Mouse (Mus musculus): Measurements from ENCODE around the gene Ptprg. TPM values are rescaled to one million over a fixed set of nuclear protein-coding genes. Genes with fewer than 3 reads are reported as not detected.

Ptprg gene
- polyA plus RNA-seq, 1 experiment from 2014 or later: 32.8 TPM

DNA sequence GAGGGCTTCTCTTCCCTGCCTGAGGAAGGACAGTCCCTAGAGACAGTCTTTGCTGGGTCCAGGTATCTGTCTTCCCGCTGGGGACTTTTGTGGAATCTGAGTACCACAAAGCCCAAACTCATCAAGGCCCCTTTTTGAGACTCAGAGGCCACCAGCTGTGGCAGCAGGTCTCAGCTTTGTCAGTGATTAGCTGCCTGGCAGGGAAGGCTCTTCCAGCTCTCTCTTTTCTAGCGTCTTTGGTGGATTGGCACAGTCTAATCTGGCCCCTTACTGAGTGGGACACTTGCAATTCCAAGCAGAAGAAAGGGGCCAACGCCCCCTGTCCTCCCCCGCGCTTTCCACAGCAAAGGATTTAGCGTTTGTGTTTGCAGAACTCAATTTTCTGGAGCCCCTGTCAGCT, 117.5 kb downstream of the Ptprg start:
- WGBS: 2% methylated on average over 6 of the region's 6 CpGs
- peak; percentile 28; the same call in 1 of the 2 replicates for ATAC-seq

GRCm38 (mm10) chr14:11672981-11673547, 119.7 kb downstream of the Ptprg start:
- H3K9ac ChIP-seq: no peak overlapping the region
- no peak overlapping the region for H3K4me3 ChIP-seq
- no peak overlapping the region for H3K4me2 ChIP-seq
- peaks cover 22% of the 10 kb centered on the region for H3K4me1 ChIP-seq
- H3K27me3 ChIP-seq: 0 out of 2 replicates have a peak, but pooled peaks cover 2% of the 10 kb centered on the region
- 72% methylated on average over 3 of the region's 3 CpGs for WGBS
- H3K9me3 ChIP-seq (replicated peaks): no peaks in the 10 kb centered on the region
- H3K27ac ChIP-seq: no peak overlapping the region
- H3K36me3 ChIP-seq (ENCODE audit: poor library complexity, severe bottlenecking): no peaks in the 10 kb centered on the region
- no peak for ATAC-seq

More for the DNA sequence above, 117.5 kb downstream of the Ptprg start:
- Histone ChIP-seq H3K4me2 (peak overlapping the region; percentile 26), H3K27ac (no peak overlapping the region), H3K4me3 (no peak overlapping the region), H3K4me1 (peaks cover 30% of the 10 kb centered on the region), H3K27me3 (0 out of 2 replicates have a peak, but pooled peaks cover 6% of the 10 kb centered on the region), H3K9me3 (replicated peaks) (no peaks in the 10 kb centered on the region), H3K9ac (0 out of 2 replicates have a peak overlapping the region, but pooled peaks have one; percentile 16), H3K36me3 (ENCODE audit: poor library complexity, severe bottlenecking) (no peaks in the 10 kb centered on the region)

DNA sequence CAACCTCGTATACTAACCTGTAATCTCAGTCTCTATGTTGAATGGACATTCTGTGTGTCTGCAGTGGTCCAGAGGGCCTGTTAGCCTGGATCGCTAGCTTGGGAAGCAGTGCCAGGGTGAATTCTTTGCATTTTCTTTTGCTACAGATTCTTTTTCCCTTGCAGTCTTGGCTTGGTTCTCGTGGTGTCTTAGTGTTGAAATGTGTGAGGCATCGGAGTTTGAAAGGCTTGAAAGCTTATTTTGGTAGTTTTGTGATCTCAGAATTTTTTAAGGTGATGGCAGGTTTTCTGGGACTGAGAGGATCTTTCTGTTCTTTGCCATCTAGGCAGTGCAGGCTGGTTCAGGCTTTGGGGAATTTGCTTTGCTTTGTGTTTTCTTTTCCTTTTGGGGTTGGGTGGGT, 124.9 kb downstream of the Ptprg start:
- Histone ChIP-seq H3K4me2 (no peak overlapping the region), H3K27me3 (no peaks in the 10 kb centered on the region), H3K27ac (no peak overlapping the region), H3K4me1 (peaks cover 18% of the 10 kb centered on the region), H3K36me3 (ENCODE audit: poor library complexity, severe bottlenecking) (no peaks in the 10 kb centered on the region), H3K9ac (no peak overlapping the region), H3K9me3 (replicated peaks) (no peaks in the 10 kb centered on the region), H3K4me3 (no peak overlapping the region)
- 75% methylated on average over 4 of the region's 4 CpGs for WGBS
- ATAC-seq: no peak

DNA sequence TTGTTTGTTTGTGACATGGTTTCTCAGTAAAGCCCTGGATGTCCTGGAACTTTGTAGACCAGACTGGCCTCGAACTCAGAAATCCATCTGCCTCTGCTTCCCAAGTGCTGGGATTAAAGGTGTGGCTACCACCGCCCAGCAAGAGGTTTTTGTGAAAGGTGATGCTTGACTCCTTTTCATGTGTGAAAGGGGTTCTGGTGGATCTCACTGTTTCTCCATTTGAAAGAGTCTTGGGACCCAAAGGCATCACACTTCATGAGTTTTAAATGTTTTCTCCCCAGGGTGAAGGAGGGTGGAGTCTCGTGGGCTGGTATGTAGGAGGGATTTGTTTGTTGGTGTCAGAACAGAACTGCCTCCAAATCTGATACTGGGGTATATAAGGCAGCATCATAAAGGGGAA, 126.4 kb downstream of the Ptprg start:
- Histone ChIP-seq H3K27me3 (no peaks in the 10 kb centered on the region), H3K4me3 (no peak overlapping the region), H3K27ac (no peak overlapping the region), H3K4me1 (peaks cover 34% of the 10 kb centered on the region), H3K9ac (no peak overlapping the region), H3K4me2 (no peak overlapping the region), H3K36me3 (ENCODE audit: poor library complexity, severe bottlenecking) (no peaks in the 10 kb centered on the region), H3K9me3 (replicated peaks) (no peaks in the 10 kb centered on the region)
- ATAC-seq: no peak
- WGBS: 71% methylated on average over 3 of the region's 3 CpGs

GRCm38 (mm10) chr14:11680621-11681020, 127.3 kb downstream of the Ptprg start:
- H3K4me1 ChIP-seq: peaks cover 34% of the 10 kb centered on the region
- H3K9me3 ChIP-seq (replicated peaks): no peaks in the 10 kb centered on the region
- 75% methylated on average over 2 of the region's 2 CpGs for WGBS
- no peak overlapping the region for H3K27ac ChIP-seq
- H3K4me3 ChIP-seq: no peak overlapping the region
- ATAC-seq: no peak
- no peaks in the 10 kb centered on the region for H3K27me3 ChIP-seq
- H3K9ac ChIP-seq: no peak overlapping the region
- H3K36me3 ChIP-seq (ENCODE audit: poor library complexity, severe bottlenecking): no peaks in the 10 kb centered on the region
- no peak overlapping the region for H3K4me2 ChIP-seq

GRCm38 (mm10) chr14:11682441-11682840, 129.1 kb downstream of the Ptprg start:
- no peaks in the 10 kb centered on the region for H3K9me3 ChIP-seq (replicated peaks)
- H3K27me3 ChIP-seq: no peaks in the 10 kb centered on the region
- H3K4me2 ChIP-seq: no peak overlapping the region
- H3K36me3 ChIP-seq (ENCODE audit: poor library complexity, severe bottlenecking): no peaks in the 10 kb centered on the region
- H3K9ac ChIP-seq: 0 out of 2 replicates have a peak overlapping the region, but pooled peaks have one; percentile 31
- no peak for ATAC-seq
- H3K27ac ChIP-seq: no peak overlapping the region
- peaks cover 34% of the 10 kb centered on the region for H3K4me1 ChIP-seq
- WGBS: 37% methylated on average over 3 of the region's 3 CpGs
- H3K4me3 ChIP-seq: no peak overlapping the region

DNA sequence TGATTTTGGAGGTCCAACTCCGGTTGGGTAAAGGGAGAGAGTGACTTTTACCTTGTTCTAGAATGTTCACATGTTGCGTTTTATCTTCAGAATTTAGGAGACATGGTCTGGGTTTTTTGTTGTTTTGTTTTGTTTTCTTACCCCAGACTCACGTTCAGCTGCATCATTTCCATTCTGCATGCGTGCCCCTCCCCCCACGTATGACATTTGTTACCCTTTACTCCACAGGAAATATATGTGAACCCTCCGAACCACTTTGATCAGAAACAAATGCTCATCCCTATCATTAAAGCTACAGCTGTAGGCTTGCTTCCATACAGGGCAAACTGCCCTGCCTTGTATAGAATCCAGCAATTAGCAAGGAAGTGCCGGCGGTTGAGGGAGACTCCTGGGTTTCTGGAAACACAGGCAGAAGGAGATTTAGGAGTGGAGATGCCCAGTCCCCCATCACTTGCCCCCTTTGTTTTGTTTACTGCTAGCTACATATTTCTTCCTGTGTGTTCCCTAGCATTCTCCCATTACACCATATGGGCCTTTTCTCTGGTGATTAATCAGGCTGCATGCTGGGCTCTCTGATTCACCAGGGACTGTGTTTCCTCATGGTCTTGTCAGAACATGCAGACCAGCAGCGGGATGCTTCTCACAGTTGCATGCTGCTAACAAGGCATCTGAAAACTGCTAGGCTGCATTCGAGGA, 130.2 kb downstream of the Ptprg start:
- H3K9me3 ChIP-seq (replicated peaks): no peaks in the 10 kb centered on the region
- peaks cover 37% of the 10 kb centered on the region for H3K4me1 ChIP-seq
- H3K36me3 ChIP-seq (ENCODE audit: poor library complexity, severe bottlenecking): no peaks in the 10 kb centered on the region
- H3K4me3 ChIP-seq: no peak overlapping the region
- H3K27ac ChIP-seq: peak overlapping the region; percentile 12; the same call in 1 of the 2 replicates
- no peaks in the 10 kb centered on the region for H3K27me3 ChIP-seq
- WGBS: 24% methylated on average over 10 of the region's 10 CpGs
- peak overlapping the region; percentile 16 for H3K4me2 ChIP-seq
- peak; percentile 61 for ATAC-seq
- 0 out of 2 replicates have a peak overlapping the region, but pooled peaks have one; percentile 21 for H3K9ac ChIP-seq

DNA sequence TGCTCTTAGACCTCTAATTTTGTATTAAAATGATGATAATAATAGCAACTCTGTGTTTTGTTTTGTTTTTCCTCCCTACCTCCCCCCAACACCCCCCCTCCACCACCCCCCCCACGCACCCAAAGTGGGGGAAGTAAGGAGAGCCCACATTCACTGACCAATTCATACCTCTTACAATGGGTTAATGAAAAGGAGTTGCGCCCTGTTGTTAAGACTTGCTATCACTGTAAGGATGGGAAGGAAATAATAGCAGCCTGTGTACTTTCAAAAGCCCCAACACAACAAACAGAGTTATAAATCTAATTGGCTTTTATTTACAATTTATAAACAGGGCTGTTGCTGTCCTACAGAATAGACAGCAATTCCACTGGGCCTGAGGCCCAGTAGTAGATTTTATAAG, 130.8 kb downstream of the Ptprg start:
- H3K9me3 ChIP-seq (replicated peaks): no peaks in the 10 kb centered on the region
- WGBS: 16% methylated on average over 2 of the region's 2 CpGs
- H3K27ac ChIP-seq: 0 out of 2 replicates have a peak overlapping the region, but pooled peaks have one; percentile 12
- peaks cover 41% of the 10 kb centered on the region for H3K4me1 ChIP-seq
- no peak overlapping the region for H3K4me3 ChIP-seq
- H3K27me3 ChIP-seq: no peaks in the 10 kb centered on the region
- no peak for ATAC-seq
- no peak overlapping the region for H3K9ac ChIP-seq
- H3K4me2 ChIP-seq: peak overlapping the region; percentile 16
- H3K36me3 ChIP-seq (ENCODE audit: poor library complexity, severe bottlenecking): no peaks in the 10 kb centered on the region

- H3K27me3 ChIP-seq: no peaks in the 10 kb centered on the region
- ATAC-seq: no peak
- no peak overlapping the region for H3K4me2 ChIP-seq
- 87% methylated on average over 1 of the region's 1 CpGs for WGBS
- H3K9me3 ChIP-seq (replicated peaks): no peaks in the 10 kb centered on the region
- H3K36me3 ChIP-seq (ENCODE audit: poor library complexity, severe bottlenecking): no peaks in the 10 kb centered on the region
- no peak overlapping the region for H3K9ac ChIP-seq
- no peak overlapping the region for H3K4me3 ChIP-seq
- H3K27ac ChIP-seq: no peak overlapping the region
- peaks cover 45% of the 10 kb centered on the region for H3K4me1 ChIP-seq
These were observed 134.2 kb downstream of the Ptprg start for GRCm38 (mm10) chr14:11687541-11687940.

GRCm38 (mm10) chr14:11688142-11688541, 134.8 kb downstream of the Ptprg start:
- Histone ChIP-seq H3K36me3 (ENCODE audit: poor library complexity, severe bottlenecking) (no peaks in the 10 kb centered on the region), H3K27me3 (no peaks in the 10 kb centered on the region), H3K27ac (no peak overlapping the region), H3K4me3 (no peak overlapping the region), H3K9ac (no peak overlapping the region), H3K4me1 (peaks cover 40% of the 10 kb centered on the region), H3K9me3 (replicated peaks) (no peaks in the 10 kb centered on the region), H3K4me2 (no peak overlapping the region)
- no peak for ATAC-seq
- 75% methylated on average over 6 of the region's 6 CpGs for WGBS

- no peak overlapping the region for H3K9ac ChIP-seq
- H3K27me3 ChIP-seq: no peaks in the 10 kb centered on the region
- ATAC-seq: peak; percentile 57; the same call in 1 of the 2 replicates
- H3K4me3 ChIP-seq: no peak overlapping the region
- no peak overlapping the region for H3K27ac ChIP-seq
- 94% methylated on average over 1 of the region's 1 CpGs for WGBS
- H3K9me3 ChIP-seq (replicated peaks): no peaks in the 10 kb centered on the region
- no peaks in the 10 kb centered on the region for H3K36me3 ChIP-seq (ENCODE audit: poor library complexity, severe bottlenecking)
- H3K4me2 ChIP-seq: no peak overlapping the region
- H3K4me1 ChIP-seq: peaks cover 23% of the 10 kb centered on the region
These were observed 136.7 kb downstream of the Ptprg start for GRCm38 (mm10) chr14:11690066-11690465.

DNA sequence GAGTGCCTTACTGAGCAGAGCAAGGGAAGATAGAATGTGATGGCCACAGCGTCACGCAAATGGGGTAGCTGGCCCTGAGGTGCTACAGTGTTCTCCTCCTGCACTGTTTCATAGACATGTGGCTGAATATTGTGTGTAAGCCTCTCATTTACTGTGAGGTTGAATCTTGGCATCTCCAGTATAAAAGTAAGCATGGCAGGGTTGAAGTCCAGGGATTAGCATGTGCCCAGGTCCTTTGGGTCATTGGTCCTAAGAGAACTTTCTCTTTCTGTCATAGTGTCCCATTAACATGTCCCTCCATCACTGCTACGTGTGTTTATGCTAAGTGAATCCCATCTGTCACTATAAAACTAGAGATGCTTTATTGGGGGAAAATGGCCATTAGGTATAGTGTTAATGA, 138.2 kb downstream of the Ptprg start:
- Histone ChIP-seq H3K4me1 (peaks cover 23% of the 10 kb centered on the region), H3K9ac (no peak overlapping the region), H3K4me2 (no peak overlapping the region), H3K27me3 (no peaks in the 10 kb centered on the region), H3K36me3 (ENCODE audit: poor library complexity, severe bottlenecking) (no peaks in the 10 kb centered on the region), H3K4me3 (no peak overlapping the region), H3K9me3 (replicated peaks) (no peaks in the 10 kb centered on the region), H3K27ac (no peak overlapping the region)
- WGBS: 84% methylated on average over 3 of the region's 3 CpGs
- no peak for ATAC-seq
